Mouse (Mus musculus): ENCODE measurements around the gene Mmp17.

DNA sequence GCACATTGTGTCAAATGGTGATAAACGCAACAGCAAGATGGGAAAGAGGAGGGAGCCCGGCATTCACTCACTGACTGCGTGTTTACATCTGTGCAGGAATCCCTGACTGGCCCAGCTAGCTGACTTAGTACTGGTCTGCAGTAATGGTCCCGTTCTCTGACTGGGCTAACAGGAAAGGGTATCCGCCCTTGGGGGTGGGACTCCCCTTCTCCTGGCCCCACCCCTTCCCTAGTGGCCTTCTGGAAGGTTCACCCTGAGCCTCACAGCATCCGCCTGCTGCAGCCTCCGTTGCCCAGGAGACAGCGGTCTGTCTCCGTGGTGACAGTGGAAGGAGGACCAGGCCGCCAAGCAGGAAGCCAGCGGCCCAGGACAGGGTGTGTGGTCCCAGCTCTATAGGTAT lies 6.9 kb downstream of the Mmp17 start:
- TF ChIP-seq CTCF (IDR thresholded peaks at IDR 0.05; ENCODE audit: extremely low read depth, insufficient read length, insufficient replicate concordance, low read depth, low read length) (no peak), POLR2A (IDR thresholded peaks at IDR 0.05; ENCODE audit: low read depth, low read length) (no peak)

Data from small intestine, adult 2 months (tissue).